Mouse (Mus musculus) erythroblast, embryonic 14.5 days (primary cell): ENCODE results near the gene Plac8. TPM values are rescaled to one million over a fixed set of nuclear protein-coding genes. Genes with fewer than 3 reads are reported as not detected.

Experiments
- H3K27me3 ChIP-seq: 2 replicates; pipeline ENCODE4 v1.6.1; 2012; ENCODE audit warnings: inconsistent platforms; ENCODE audit not compliant: control insufficient read depth
- H3K36me3 ChIP-seq: 2 replicates; pipeline ENCODE4 v1.6.1; 2012; ENCODE audit warnings: mild to moderate bottlenecking, inconsistent platforms; ENCODE audit not compliant: control insufficient read depth
- H3K4me1 ChIP-seq: 2 replicates; pipeline ENCODE4 v1.6.1; 2012; ENCODE audit warnings: inconsistent platforms; ENCODE audit not compliant: control insufficient read depth
- H3K4me3 ChIP-seq: replicated peaks from 2 replicates; pipeline ENCODE3; 2012; ENCODE audit warnings: moderate library complexity, mild to moderate bottlenecking, inconsistent platforms
- H3K9me3 ChIP-seq: 2 replicates; pipeline ENCODE4 v1.6.1; 2012; ENCODE audit warnings: low read length, inconsistent platforms, mixed read lengths; ENCODE audit not compliant: control insufficient read depth
- GATA1 ChIP-seq: IDR thresholded peaks from 2 replicates; pipeline ENCODE4 v1.6.1; 2012; ENCODE audit warnings: low read length, inconsistent platforms, mixed read lengths
- TAL1 ChIP-seq: IDR thresholded peaks from 3 replicates; pipeline ENCODE4 v1.6.1; 2012; ENCODE audit warnings: low read length, inconsistent platforms, mixed read lengths
- polyA plus RNA-seq: library from polyadenylated mRNA; stranded (reverse); fragments of >175 nt; gene quantifications from 2 replicates; pipeline ENCODE4 v1.2.3, GENCODE M21; 2012

The Plac8 gene
- polyA plus RNA-seq, 1 experiment: 0.08 TPM

DNA sequence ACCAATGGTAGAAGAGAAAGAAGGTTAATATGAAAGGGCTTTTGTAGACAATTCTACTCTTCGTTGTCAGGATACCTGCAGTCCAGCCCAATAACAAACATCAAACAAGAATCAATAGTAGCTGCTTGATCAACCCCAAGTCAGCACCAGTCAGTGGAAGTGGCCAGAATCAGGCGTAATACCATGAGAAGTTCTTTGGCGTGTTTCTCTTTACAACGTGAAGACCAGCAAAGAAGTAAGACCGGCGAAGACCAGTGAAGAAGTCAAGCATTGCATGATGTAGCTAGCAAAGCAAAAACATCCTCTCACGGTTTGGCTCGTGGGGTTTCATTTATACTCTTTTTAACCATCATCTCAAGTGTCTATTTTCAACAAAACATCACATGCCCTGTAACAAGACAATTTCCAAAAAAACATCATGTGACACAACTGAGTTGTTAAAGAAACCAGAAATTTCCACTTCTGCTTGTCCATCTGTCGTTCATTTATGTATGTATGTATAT is 27.0 kb upstream of the Plac8 start:
- Histone ChIP-seq H3K4me3 (no peak overlapping the region), H3K4me1 (peaks cover 3% of the 10 kb centered on the region; the same call in 1 of the 2 replicates), H3K27me3 (no peaks in the 10 kb centered on the region), H3K36me3 (no peaks in the 10 kb centered on the region), H3K9me3 (peaks cover 3% of the 10 kb centered on the region; the same call in 1 of the 2 replicates)
- no peak for TF ChIP-seq GATA1
- no peak for TF ChIP-seq TAL1

DNA sequence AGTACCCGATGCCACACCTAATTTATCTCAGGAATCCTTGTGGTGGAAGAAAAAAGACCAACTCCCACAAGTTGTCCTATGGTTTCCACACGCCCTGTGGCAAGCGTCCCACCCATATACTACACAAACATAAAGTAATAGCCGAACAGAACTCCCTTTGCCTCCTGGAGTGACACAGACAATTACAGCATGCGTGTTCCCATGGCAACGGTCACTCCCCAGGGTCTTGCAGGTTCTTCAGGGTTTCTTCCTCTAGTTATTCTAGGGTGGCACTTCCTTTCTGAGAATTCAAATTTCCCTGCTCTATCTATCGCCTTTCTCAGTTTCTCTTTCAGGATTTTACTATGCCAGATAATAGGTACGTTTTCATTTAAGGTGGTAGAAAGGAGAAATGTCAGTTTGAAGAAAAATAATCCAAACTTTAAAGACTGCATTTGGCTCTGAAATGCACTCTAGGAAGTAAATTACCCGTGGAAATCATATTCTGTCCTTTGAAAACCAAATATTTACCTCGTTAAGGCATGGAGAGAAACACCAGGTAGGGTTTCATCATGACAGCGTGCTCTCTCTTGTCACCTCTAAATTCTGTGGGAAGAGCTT is 25.9 kb upstream of the Plac8 start:
- no peak overlapping the region for H3K4me3 ChIP-seq
- H3K4me1 ChIP-seq: peaks cover 3% of the 10 kb centered on the region; the same call in 1 of the 2 replicates
- no peaks in the 10 kb centered on the region for H3K36me3 ChIP-seq
- H3K9me3 ChIP-seq: peaks cover 3% of the 10 kb centered on the region; the same call in 1 of the 2 replicates
- no peaks in the 10 kb centered on the region for H3K27me3 ChIP-seq
- no peak for TF ChIP-seq TAL1
- no peak for TF ChIP-seq GATA1

DNA sequence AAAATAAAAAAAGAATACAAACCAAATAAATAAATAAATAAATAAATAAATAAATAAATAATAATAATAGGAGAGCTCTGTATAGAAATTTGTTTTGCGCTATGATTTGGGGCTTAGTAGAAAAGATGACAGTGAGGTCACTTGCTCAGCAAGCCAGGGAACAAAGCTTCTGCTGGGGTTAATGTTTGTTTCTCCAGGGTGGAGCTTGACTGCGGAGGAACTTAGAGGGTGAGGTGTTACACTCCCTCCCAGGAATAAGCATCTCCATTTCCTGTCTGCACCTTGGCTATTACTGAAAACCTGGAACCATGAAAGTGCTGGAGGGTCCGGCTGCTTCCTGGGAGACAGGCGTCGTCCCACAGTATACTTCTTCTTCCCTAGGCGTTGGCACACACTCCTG is 24.0 kb upstream of the Plac8 start:
- peaks cover 3% of the 10 kb centered on the region; the same call in 1 of the 2 replicates for H3K9me3 ChIP-seq
- H3K36me3 ChIP-seq: no peaks in the 10 kb centered on the region
- no peak overlapping the region for H3K4me3 ChIP-seq
- TF ChIP-seq GATA1 (no peak), TAL1 (no peak)
- H3K27me3 ChIP-seq: no peaks in the 10 kb centered on the region
- peaks cover 3% of the 10 kb centered on the region; the same call in 1 of the 2 replicates for H3K4me1 ChIP-seq

DNA sequence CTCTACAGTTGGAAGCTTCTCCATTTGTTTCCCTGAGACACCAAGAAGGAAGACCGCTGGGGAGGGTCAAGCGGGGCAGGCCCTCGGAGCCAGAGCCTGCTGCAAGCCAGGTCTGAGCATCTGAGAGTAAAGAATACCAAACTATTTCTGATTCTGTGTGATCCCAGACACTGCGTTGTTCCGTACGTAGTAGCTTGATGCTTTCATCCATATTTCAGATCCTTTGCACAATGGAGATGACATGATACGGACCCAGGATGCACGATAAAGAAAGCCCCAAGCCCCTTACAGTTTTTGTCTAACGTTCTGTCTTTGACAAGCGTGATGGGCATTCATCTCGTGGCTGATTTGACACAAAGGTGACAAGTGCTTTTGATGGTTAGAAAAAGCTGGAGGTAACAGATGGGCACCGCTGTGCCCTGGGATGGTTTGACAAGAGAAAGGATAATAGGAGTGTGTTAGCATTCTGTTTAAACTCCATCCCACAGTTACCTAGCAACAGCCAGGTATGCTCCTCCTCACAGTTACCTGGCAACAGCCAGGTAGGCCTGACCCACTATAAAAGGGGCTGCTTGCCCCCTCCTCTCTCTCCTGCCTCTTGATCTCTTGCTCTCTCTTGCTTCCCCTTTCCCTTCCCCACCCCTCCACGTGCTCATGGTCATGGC is 22.9 kb upstream of the Plac8 start:
- TF ChIP-seq GATA1 (no peak), TAL1 (no peak)
- no peak overlapping the region for H3K4me3 ChIP-seq
- H3K36me3 ChIP-seq: no peaks in the 10 kb centered on the region
- H3K4me1 ChIP-seq: peaks cover 3% of the 10 kb centered on the region; the same call in 1 of the 2 replicates
- H3K9me3 ChIP-seq: peaks cover 3% of the 10 kb centered on the region; the same call in 1 of the 2 replicates
- no peaks in the 10 kb centered on the region for H3K27me3 ChIP-seq

DNA sequence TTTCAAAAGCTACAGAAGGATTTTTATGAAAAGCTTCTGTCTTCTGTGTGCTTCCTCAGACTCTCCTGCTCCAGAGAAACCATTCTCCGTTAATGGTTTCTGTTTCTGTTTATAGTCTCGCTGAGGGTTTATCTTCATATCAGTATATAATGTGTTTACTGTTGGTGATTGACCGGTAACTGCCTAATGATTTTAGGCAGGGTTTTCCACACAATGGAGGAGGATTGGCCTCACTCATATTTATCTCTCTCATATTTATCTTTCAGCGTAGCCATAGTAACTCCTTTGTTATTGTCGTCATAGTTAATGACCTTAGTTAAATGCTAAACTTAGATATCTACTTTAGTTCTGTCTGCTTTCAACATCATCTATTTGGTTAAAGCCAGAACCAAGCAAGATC is 18.5 kb upstream of the Plac8 start:
- TF ChIP-seq GATA1 (no peak), TAL1 (no peak)
- Histone ChIP-seq H3K4me3 (no peak overlapping the region), H3K9me3 (peaks cover 3% of the 10 kb centered on the region; the same call in 1 of the 2 replicates), H3K36me3 (no peaks in the 10 kb centered on the region), H3K27me3 (no peaks in the 10 kb centered on the region), H3K4me1 (no peaks in the 10 kb centered on the region)

DNA sequence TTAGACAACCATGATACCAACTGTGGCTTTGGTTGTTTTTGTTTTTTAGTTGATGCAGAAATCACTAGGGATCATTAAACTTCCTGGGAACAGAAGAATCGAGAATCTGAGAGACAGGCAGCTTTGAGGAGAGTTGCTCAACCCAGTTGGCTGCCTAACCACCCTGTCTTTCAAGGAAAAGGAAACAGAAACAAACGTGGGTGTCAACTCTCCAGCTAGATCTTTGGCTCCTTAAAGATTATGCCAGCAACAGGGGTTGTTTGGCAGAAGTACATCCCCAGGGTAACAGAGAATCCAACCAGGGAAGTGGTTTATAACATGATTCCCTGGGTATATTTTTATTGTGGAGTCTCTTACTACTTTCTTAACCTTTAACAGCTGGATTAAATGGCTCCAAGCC is 15.6 kb upstream of the Plac8 start:
- Histone ChIP-seq H3K4me3 (no peak overlapping the region), H3K36me3 (no peaks in the 10 kb centered on the region), H3K9me3 (no peaks in the 10 kb centered on the region), H3K4me1 (no peaks in the 10 kb centered on the region), H3K27me3 (no peaks in the 10 kb centered on the region)
- TF ChIP-seq TAL1: no peak
- TF ChIP-seq GATA1: no peak

DNA sequence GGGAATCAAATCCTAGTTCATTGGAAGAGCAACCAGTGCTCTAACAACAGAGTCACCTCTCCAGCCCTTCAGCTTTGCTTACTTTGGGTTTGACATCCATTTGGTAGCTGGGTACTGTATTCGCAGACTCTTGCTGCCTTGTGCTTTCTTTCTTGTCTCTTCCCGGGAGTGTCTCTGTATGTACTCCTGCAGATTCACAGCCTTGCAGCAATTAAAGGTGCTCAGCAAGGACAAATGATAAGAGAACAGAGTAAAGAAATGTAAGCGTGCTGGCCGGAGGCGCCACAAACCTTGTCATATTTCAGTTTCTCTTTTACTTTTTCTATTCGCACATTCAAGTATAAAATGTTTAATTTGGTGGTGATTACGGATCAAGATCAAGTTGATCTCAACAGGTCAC is 15.1 kb upstream of the Plac8 start:
- H3K36me3 ChIP-seq: no peaks in the 10 kb centered on the region
- H3K4me3 ChIP-seq: no peak overlapping the region
- no peaks in the 10 kb centered on the region for H3K9me3 ChIP-seq
- no peak for TF ChIP-seq GATA1
- TF ChIP-seq TAL1: no peak
- H3K4me1 ChIP-seq: no peaks in the 10 kb centered on the region
- no peaks in the 10 kb centered on the region for H3K27me3 ChIP-seq

DNA sequence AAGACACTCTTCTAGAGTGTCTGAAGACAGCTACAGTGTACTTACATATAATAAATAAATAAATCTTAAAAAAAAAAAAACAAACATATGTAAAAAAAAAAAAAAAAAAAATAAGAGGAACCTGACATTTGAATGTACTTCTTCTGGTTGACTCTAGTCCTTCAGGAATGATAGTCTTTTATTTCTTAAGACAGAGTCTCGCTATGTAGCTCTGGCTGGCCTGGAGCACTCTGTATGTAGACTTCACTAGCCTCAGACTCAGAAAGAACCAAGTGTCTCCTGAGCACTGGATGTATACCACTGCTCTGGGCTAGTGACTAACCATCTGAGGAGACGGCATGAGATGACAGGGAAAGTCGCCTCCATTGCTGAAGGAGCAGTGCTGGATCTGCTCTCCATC is 13.6 kb upstream of the Plac8 start:
- TF ChIP-seq GATA1 (no peak), TAL1 (no peak)
- Histone ChIP-seq H3K27me3 (no peaks in the 10 kb centered on the region), H3K4me1 (no peaks in the 10 kb centered on the region), H3K9me3 (no peaks in the 10 kb centered on the region), H3K4me3 (no peak overlapping the region), H3K36me3 (no peaks in the 10 kb centered on the region)

DNA sequence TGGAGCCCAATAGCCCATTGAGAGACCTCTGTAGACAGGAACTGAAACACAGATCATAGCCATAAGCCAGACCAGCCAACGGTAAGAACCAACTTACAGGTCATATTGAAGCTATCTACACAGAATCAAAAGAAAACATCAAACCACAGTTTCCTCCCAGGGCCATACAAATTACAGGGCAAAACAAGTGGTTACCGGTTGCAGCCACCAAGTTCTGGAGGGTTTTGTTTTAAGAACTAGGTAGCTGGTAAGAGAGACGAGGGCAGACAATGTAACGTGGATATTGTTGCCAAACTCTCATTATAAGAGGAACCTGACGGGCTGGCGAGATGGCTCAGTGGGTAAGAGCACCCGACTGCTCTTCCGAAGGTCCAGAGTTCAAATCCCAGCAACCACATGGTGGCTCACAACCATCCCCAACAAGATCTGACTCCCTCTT is 13.2 kb upstream of the Plac8 start:
- Histone ChIP-seq H3K36me3 (no peaks in the 10 kb centered on the region), H3K4me3 (no peak overlapping the region), H3K27me3 (no peaks in the 10 kb centered on the region), H3K4me1 (no peaks in the 10 kb centered on the region), H3K9me3 (no peaks in the 10 kb centered on the region)
- no peak for TF ChIP-seq GATA1
- no peak for TF ChIP-seq TAL1
